13 mouse cellular contexts compared by ENCODE assay signal in the genomic region with DNA sequence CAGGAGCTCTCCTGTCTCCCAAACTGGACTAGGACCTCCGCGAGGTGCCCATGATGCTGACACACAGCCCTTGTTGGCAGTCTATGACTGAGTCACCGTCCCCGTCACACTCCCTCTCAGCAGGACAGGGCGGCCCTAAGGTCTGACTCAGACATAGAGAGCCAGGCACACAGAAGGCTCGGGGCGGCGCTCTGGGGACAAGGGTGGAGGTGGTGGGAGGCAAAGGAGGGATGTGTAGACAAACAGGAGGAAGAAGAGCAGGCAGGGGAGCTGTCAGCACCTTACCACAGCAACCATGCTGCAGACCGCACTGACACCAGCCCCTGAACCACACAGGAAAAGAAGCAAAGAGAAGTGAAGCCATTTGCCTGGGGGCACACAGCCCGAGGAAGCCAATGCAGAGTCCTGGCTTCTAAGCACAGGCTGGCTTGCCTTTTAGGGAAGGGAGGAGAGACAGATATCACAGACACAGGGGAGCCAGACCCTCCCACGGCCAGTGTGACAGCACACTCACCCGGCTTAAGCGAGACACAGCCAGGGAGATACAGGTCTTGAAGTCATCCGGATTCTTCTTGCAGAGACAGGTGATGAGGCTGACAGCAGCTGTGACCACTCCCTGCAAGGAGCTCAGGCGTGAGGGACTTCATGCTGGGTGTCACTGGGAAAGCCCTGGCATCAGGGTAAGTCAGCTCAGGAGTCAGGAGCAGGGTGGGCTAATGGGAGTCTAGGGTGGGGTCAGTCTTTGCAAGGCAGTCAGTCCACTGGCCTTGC. TPM values are rescaled to one million over a fixed set of nuclear protein-coding genes. Genes with fewer than 3 reads are reported as not detected.
DNase-seq lines count a peak whose midpoint lies in the region; ATAC-seq lines count a peak whose summit lies in the region.
"Had no signal": no experiment of that assay in that cellular context is flagged by ENCODE, and none has a peak within 500 bp of the region (broad histone marks: within the 10 kb centered on the region; RNA-seq: fewer than 3 reads in every experiment).

No protein-coding gene starts in this region.

- peaks cover 98% of the 10 kb centered on the region for H3K36me3 ChIP-seq in heart, embryonic 10.5 days

- no peak overlapping the region for H3K4me3 ChIP-seq in heart, embryonic 10.5 days
- H3K4me3 ChIP-seq: stomach, embryonic 15.5 days had no signal

- ATAC-seq in megakaryocyte, adult 5-6 weeks (ENCODE audit: poor library complexity, severe bottlenecking): 0 out of 2 replicates have a peak, but pooled peaks have one; percentile 15

- intact Hi-C loops in left cerebral cortex, postnatal 10 days (cut with DNase I): no loop called here

- peaks cover 1% of the 10 kb centered on the region for H3K4me1 ChIP-seq in heart, embryonic 10.5 days
- H3K4me1 ChIP-seq: stomach, embryonic 15.5 days had no signal

- no peaks in the 10 kb centered on the region for H3K9me3 ChIP-seq in heart, embryonic 10.5 days
- H3K9me3 ChIP-seq: stomach, embryonic 15.5 days had no signal

- peak; percentile 33 for DNase-seq in cerebellum, adult 9-11 months
- DNase-seq in cerebellum, postnatal 4 days (ENCODE audit: low spot score in 2 of 2): no peak
- DNase-seq in 3T3-L1 (ENCODE audit: low read depth, low spot score): peak; percentile 80
- DNase-seq in T-cell, adult 2 months (ENCODE audit: low spot score): peak; percentile 76
- DNase-seq in heart, embryonic 10.5 days (ENCODE audit: low spot score): no peak
- DNase-seq in spleen, postnatal 36 days (ENCODE audit: low spot score in 2 of 2): no peak
- no peak for DNase-seq in left cerebral cortex, postnatal 10 days (ENCODE audit: extremely low spot score in 1 of 2, low spot score in 2 of 2)
- DNase-seq: lung, adult 18-20 months had no signal

- no peaks in the 10 kb centered on the region for H3K27me3 ChIP-seq in heart, embryonic 10.5 days (ENCODE audit: insufficient read depth, poor library complexity, severe bottlenecking)
- H3K27me3 ChIP-seq: stomach, embryonic 15.5 days had no signal

- 83% methylated on average over 15 of the region's 15 CpGs for whole genome bisulfite sequencing in heart, embryonic 10.5 days

- H3K27ac ChIP-seq in heart, embryonic 10.5 days: no peak overlapping the region
- H3K27ac ChIP-seq: stomach, embryonic 15.5 days had no signal

RNA-seq across cellular contexts. Expression of gene Fuz, which starts 13.0 kb away (rescaled TPM):
- total RNA-seq in megakaryocyte, adult 5-6 weeks (2015): 4.6 and 4.7 TPM in 2 replicates
- 11.1 and 11.3 TPM in 2 replicates for total RNA-seq in megakaryocyte, adult 5-6 weeks (2017)
- 14.2 and 14.9 TPM in 2 replicates for polyA plus RNA-seq in heart, embryonic 10.5 days (2016; fragmentation: Nextera tagmentation; extraction: Ambion mirVana)
- total RNA-seq in left cerebral cortex, postnatal 10 days (2021): 10 to 100 TPM; 17.8 to 19.0 TPM

RNA-seq across cellular contexts. Expression of gene Med25, which starts 16.4 kb away (rescaled TPM):
- 19.4 and 23.7 TPM in 2 replicates for total RNA-seq in megakaryocyte, adult 5-6 weeks (2015)
- total RNA-seq in megakaryocyte, adult 5-6 weeks (2017): 8.6 and 9.0 TPM in 2 replicates
- 90.5 and 95.6 TPM in 2 replicates for polyA plus RNA-seq in heart, embryonic 10.5 days (2016; fragmentation: Nextera tagmentation; extraction: Ambion mirVana)
- 100 to 1,000 TPM in 1 of 2 experiments, 10 to 100 TPM in 1; 98.0 to 110 TPM for total RNA-seq in left cerebral cortex, postnatal 10 days (2021)

RNA-seq across cellular contexts. Expression of gene Ap2a1, which starts 20.4 kb away (rescaled TPM):
- 33.2 and 36.1 TPM in 2 replicates for total RNA-seq in megakaryocyte, adult 5-6 weeks (2015)
- 20.2 and 33.6 TPM in 2 replicates for total RNA-seq in megakaryocyte, adult 5-6 weeks (2017)
- polyA plus RNA-seq in heart, embryonic 10.5 days (2016; fragmentation: Nextera tagmentation; extraction: Ambion mirVana): 73.9 and 82.1 TPM in 2 replicates
- 100 to 1,000 TPM; 356 to 358 TPM for total RNA-seq in left cerebral cortex, postnatal 10 days (2021)

RNA-seq across cellular contexts. Expression of gene Tsks, which starts 34.1 kb away (rescaled TPM):
- not detected in 2 replicates for total RNA-seq in megakaryocyte, adult 5-6 weeks (2015)
- not detected in 2 replicates for total RNA-seq in megakaryocyte, adult 5-6 weeks (2017)
- polyA plus RNA-seq in heart, embryonic 10.5 days (2016; fragmentation: Nextera tagmentation; extraction: Ambion mirVana): 0.25 TPM in 1 of 2 replicates, not detected in the other
- total RNA-seq in left cerebral cortex, postnatal 10 days (2021): 1 to 10 TPM; 1.0 to 1.7 TPM
- total RNA-seq: gastrocnemius, postnatal 4 days; megakaryocyte progenitor cell, adult 5-6 weeks; midbrain, postnatal 0 days had no signal

RNA-seq across cellular contexts. Expression of gene Ptov1, which starts 39.3 kb away (rescaled TPM):
- 21.3 and 29.0 TPM in 2 replicates for total RNA-seq in megakaryocyte, adult 5-6 weeks (2015)
- total RNA-seq in megakaryocyte, adult 5-6 weeks (2017): 5.9 and 8.7 TPM in 2 replicates
- polyA plus RNA-seq in heart, embryonic 10.5 days (2016; fragmentation: Nextera tagmentation; extraction: Ambion mirVana): 258 and 316 TPM in 2 replicates
- total RNA-seq in left cerebral cortex, postnatal 10 days (2021): 100 to 1,000 TPM; 251 to 269 TPM

Comparison
In these comparisons a context has a peak if more than half of its experiments do, and no peak if none do; other contexts are left out.
1. DNase-seq: peak in cerebellum, adult 9-11 months (single experiment), 3T3-L1 (single experiment) and T-cell, adult 2 months (single experiment); none in cerebellum, postnatal 4 days (0 of 2), heart, embryonic 10.5 days (single experiment), spleen, postnatal 36 days (0 of 2) and left cerebral cortex, postnatal 10 days (0 of 2).
2. RNA of gene Med25, which starts 16.4 kb away (total RNA-seq): 98.0 to 110 TPM in left cerebral cortex, postnatal 10 days; 8.6 to 23.7 TPM in megakaryocyte, adult 5-6 weeks; every median in the first group is over 4 times any median in the second.
3. RNA of gene Ap2a1, which starts 20.4 kb away (total RNA-seq): 356 to 358 TPM in left cerebral cortex, postnatal 10 days; 20.2 to 36.1 TPM in megakaryocyte, adult 5-6 weeks; every median in the first group is over 4 times any median in the second.